Mouse (Mus musculus) kidney, embryonic 16.5 days (tissue): Measurements from ENCODE around the gene Ptgfrn. TPM values are rescaled to one million over a fixed set of nuclear protein-coding genes. Genes with fewer than 3 reads are reported as not detected.
A peak's percentile ranks its signal among the peaks of the same experiment; 100 is the strongest.

ENCODE experiments used
- ATAC-seq: fragments of 200-750 bp; cut with Nextera tagmentation; 2 replicates; pipeline ENCODE4 v1.8.0; 2017; ENCODE audit warnings: moderate TSS enrichment; ENCODE audit not compliant: low FRiP score, low TSS enrichment
- H3K27ac ChIP-seq: fragments of 300-500 bp; sonication (generic); 2 replicates; pipeline ENCODE4 v1.5.1; 2014; ENCODE audit warnings: low read length
- H3K27me3 ChIP-seq: fragments of 300-500 bp; sonication (generic); 2 replicates; pipeline ENCODE4 v1.6.1; 2014; ENCODE audit warnings: low read length, control low read depth, mixed read lengths; ENCODE audit not compliant: insufficient read depth
- H3K36me3 ChIP-seq: fragments of 300-500 bp; sonication (generic); 2 replicates; pipeline ENCODE4 v1.6.1; 2014; ENCODE audit warnings: low read length, control low read depth, mixed read lengths; ENCODE audit not compliant: insufficient read depth
- H3K4me1 ChIP-seq: fragments of 300-500 bp; sonication (generic); 2 replicates; pipeline ENCODE4 v1.6.1; 2014; ENCODE audit warnings: low read length, control low read depth, mixed read lengths; ENCODE audit not compliant: insufficient read depth
- H3K4me2 ChIP-seq: fragments of 300-500 bp; sonication (generic); replicated peaks from 2 replicates; pipeline ENCODE4 v1.6.1; 2014; ENCODE audit warnings: low read depth, low read length
- H3K4me3 ChIP-seq: fragments of 300-500 bp; sonication (generic); 2 replicates; pipeline ENCODE4 v1.5.1; 2014; ENCODE audit warnings: mild to moderate bottlenecking, low read length
- H3K9ac ChIP-seq: fragments of 300-500 bp; sonication (generic); replicated peaks from 2 replicates; pipeline ENCODE4 v1.6.1; 2014; ENCODE audit warnings: low read length
- H3K9me3 ChIP-seq: fragments of 300-500 bp; sonication (generic); 2 replicates; pipeline ENCODE4 v1.6.1; 2016; ENCODE audit warnings: low read length, control low read depth
- WGBS: fragments of 180-500 bp; shearing (Covaris S2); extraction: QIAGEN DNeasy Blood & Tissue Kit; methylation state at CpG from one replicate; pipeline ENCODE4 v1.1.7; 2014; 5-methylcytosine and 5-hydroxymethylcytosine counted together
- polyA plus RNA-seq: library from polyadenylated mRNA; unstranded; fragments of >200 nt; fragmentation: Nextera tagmentation; extraction: Ambion mirVana; gene quantifications from 2 replicates; pipeline ENCODE4 v1.2.1, GENCODE M21; 2015

The Ptgfrn gene
- 2.1 and 2.4 TPM in 2 replicates for polyA plus RNA-seq

DNA sequence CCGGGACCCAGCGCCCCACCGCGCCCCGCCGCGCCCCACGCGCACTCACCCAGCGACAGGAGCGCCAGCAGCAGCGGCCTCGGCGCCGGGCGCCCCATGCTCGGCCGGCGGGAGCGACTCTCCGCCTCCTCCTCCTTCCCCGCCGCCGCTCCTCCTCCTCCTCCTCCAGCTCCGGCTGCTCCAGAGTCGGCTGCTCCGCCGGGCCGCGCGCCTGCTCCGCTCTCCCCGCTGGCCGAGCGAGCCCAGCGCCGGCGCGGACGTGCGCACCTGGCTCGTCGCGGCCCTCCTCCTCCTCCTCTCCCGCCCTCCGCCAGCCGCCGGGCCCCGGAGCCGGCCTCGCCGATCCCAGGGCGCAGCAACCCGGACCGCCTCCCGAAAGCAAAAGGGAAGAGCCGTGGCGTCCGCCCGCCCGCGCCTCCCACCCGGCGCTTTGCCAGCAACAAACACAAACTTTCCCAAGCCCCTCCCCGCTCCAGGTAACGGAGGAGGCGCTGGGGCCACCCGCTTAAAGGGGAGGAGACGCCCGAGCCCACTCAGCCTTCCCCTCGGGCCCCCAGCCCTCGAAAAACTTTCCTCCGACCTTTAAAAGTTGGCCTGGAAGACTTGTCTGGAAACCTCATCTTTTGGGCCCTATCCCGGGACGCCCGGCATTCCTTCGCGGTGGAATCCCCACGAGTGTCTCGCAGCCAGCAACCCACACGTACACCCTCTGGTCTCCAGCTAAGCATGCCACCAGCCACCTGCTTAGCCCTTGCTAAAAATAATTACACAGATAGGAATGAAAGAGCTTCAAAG lies at the start of gene Ptgfrn:
TSS of gene Ptgfrn (minus strand) at position 236 of the 795 bp plus-strand sequence.
- Histone ChIP-seq H3K27me3 (no peaks in the 10 kb centered on the region), H3K4me1 (peaks cover 28% of the 10 kb centered on the region), H3K9ac (peak within 1 kb of the TSS; percentile 84), H3K9me3 (no peaks in the 10 kb centered on the region), H3K27ac (peak within 1 kb of the TSS; percentile 57), H3K4me2 (peak within 1 kb of the TSS; percentile 91), H3K36me3 (no peaks in the 10 kb centered on the region), H3K4me3 (peak within 1 kb of the TSS; percentile 71)
- under 1% methylated on average over 34 of the region's 81 CpGs for WGBS
- peak; percentile 86 for ATAC-seq

DNA sequence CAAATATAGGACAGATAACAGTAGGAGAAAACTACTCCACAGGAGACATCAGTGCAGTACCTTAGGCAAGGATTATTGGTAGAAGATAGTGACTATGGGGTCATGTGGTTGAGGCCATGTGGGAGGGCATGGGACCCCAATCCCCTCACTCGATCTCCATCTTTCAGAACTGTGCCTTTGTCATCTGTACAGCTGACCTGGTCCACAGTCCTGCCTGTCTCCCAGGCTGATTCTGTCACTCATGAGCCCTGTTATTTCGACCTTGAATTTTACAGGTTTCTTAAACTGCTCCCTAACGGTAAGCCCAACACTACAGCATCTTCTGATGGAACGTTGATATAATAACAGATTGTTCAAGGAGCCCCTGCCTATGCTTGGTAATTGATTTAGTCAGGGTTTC lies 49.6 kb upstream of the Ptgfrn start:
- H3K27me3 ChIP-seq = no peaks in the 10 kb centered on the region
- no peaks in the 10 kb centered on the region; the same call in 1 of the 2 replicates for H3K9me3 ChIP-seq
- H3K9ac ChIP-seq = no peak overlapping the region
- no peaks in the 10 kb centered on the region for H3K36me3 ChIP-seq
- H3K4me2 ChIP-seq = no peak overlapping the region
- H3K4me1 ChIP-seq = peaks cover 25% of the 10 kb centered on the region
- no peak for ATAC-seq
- H3K4me3 ChIP-seq = no peak overlapping the region
- 88% methylated on average over 4 of the region's 4 CpGs for WGBS
- H3K27ac ChIP-seq = no peak overlapping the region

DNA sequence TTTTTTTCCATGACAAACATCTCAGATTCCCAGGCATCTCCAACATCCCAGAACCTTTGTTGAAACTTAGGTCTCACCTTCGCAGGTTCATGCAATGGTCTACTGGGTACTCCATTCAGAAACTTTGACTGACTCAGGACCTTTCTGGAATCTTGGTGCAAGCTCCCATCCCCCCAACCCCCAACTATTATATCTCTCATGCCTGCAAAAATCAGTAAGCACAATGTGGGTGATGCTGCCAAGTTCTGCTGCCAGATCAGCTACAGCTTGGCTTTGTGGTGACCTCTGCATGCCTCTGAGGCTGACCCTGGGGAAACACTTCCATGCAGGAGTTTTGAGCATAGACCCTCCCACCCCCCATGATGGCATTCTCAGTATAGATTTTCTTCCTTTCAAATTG lies 44.0 kb upstream of the Ptgfrn start:
- Histone ChIP-seq H3K4me1 (no peaks in the 10 kb centered on the region), H3K9ac (no peak overlapping the region), H3K27me3 (no peaks in the 10 kb centered on the region), H3K4me2 (no peak overlapping the region), H3K36me3 (no peaks in the 10 kb centered on the region), H3K9me3 (peaks cover 12% of the 10 kb centered on the region; the same call in 1 of the 2 replicates), H3K27ac (no peak overlapping the region), H3K4me3 (no peak overlapping the region)
- ATAC-seq = no peak
- 93% methylated on average over 1 of the region's 1 CpGs for WGBS

DNA sequence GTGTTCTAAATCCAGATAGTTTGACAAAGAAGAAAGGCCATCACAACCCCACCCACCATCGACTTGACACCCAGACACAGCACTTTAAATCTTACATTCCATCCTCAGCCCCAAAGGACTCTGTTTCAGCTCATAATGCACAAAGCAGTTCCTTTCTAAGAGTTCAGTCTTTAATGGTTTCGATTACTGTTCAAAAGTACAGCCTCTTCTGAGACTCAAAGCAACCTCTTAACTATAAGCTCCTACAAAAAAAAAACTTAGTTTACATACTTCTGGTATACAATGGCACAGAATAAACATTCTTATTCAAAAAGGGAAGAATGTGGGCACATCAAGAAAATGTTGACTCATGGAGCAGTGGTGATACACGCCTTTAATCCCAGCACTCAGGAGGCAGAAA lies 43.3 kb upstream of the Ptgfrn start:
- Histone ChIP-seq H3K36me3 (no peaks in the 10 kb centered on the region), H3K27ac (no peak overlapping the region), H3K4me1 (no peaks in the 10 kb centered on the region), H3K9me3 (peaks cover 12% of the 10 kb centered on the region; the same call in 1 of the 2 replicates), H3K27me3 (no peaks in the 10 kb centered on the region), H3K4me3 (no peak overlapping the region), H3K9ac (no peak overlapping the region), H3K4me2 (no peak overlapping the region)
- WGBS = 79% methylated on average over 3 of the region's 3 CpGs
- no peak for ATAC-seq

DNA sequence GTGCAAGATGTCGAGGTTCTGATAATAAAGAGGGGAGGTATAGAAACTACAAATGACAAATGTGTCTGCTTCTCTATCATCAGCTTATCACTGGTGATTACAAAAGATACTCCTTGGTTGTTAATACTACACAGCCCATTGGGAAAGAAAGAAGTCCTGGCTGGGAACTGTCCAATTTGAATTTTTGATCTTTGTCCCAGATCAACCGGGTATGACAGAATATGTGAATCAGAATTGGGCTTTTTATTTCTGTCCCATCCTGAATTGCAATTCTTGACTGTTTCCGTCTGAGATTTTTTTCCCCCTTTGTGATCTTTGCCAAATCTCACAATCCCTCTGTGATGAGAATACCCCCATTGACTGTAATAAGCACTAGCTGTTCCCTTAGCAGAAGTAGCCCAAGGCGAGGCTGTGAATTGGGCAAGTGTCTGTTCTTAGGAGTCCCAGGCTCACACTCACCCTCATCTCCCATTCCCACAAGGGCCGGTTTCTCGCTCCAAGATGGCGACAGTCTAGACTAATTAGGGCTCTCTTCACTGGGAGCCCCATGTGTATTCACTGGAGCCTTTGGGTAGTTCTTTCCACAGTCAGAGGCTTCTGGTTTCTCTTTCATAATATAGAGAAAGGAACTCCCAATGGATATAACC lies 36.2 kb upstream of the Ptgfrn start:
- Histone ChIP-seq H3K9ac (no peak overlapping the region), H3K9me3 (peaks cover 3% of the 10 kb centered on the region; the same call in 1 of the 2 replicates), H3K4me3 (no peak overlapping the region), H3K27me3 (no peaks in the 10 kb centered on the region), H3K27ac (no peak overlapping the region), H3K36me3 (no peaks in the 10 kb centered on the region), H3K4me1 (peaks cover 5% of the 10 kb centered on the region; the same call in 1 of the 2 replicates), H3K4me2 (no peak overlapping the region)
- no peak for ATAC-seq
- 78% methylated on average over 7 of the region's 7 CpGs for WGBS

DNA sequence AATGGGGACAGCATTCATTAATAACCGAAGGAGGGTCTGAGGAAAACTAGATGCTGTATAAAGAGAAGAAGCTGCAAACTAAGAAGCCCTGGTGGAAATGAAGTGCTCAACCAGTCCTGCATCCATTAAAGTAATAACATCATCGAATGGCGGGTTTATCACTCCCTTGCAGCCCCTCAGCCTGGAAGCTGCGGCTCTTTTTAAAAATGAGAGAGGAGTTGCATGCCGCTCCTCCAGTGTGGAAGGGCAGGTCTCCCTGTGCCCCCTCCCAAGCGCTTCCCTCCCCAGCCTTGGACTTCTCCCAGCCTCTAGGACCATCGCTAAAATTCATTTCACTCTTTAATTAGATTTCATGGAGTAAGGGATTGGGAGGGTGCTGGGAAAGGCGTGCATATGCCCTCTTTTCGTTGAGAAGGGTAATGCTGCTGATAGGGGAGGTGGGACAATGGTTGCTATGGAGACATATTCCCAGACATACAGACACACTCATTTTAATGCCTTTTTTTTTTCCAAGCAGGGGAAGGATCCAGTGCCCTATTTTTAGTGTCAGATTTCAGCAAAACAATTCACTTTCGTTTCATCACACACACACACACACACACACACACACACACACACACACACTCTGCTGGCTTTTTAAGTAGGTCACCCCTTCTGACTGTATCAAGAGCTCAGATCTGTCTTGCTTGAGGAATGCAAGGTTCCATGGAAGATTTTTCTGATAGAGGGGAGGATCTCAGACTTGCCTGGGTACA lies 35.4 kb upstream of the Ptgfrn start:
- Histone ChIP-seq H3K9me3 (peaks cover 3% of the 10 kb centered on the region; the same call in 1 of the 2 replicates), H3K27me3 (no peaks in the 10 kb centered on the region), H3K4me3 (no peak overlapping the region), H3K4me1 (peaks cover 5% of the 10 kb centered on the region; the same call in 1 of the 2 replicates), H3K27ac (no peak overlapping the region), H3K9ac (no peak overlapping the region; the same call in 1 of the 2 replicates), H3K4me2 (peak overlapping the region; percentile 26; the same call in 1 of the 2 replicates), H3K36me3 (no peaks in the 10 kb centered on the region)
- no peak for ATAC-seq
- WGBS = 31% methylated on average over 10 of the region's 10 CpGs

DNA sequence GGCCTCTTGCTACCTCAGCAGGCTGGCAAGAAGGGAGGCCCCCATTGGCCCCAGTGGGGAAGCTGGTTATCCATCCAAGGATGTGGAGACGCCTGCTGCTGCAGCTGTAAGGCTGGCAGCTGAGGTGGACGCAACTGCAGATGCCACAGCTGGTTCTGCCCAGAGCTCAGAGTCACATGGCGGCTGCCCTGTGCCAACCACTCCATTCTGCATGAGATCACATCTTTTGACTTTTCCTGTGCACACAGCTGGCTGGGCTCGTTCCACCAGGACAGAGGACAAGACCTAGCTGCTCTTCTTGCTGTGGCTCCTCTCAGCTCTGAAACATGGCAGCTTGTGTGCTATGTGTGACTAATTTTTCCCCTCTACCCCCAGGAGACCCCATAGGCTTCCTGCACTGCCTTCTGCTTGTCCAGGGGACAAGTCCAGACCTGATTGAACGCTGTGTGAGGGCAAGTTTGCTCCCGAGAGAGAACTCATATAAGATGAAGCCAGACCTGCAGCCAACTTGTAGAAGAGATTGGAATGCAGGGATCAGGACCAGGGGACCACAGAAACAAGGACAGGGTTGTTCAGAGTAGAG lies 34.4 kb upstream of the Ptgfrn start:
- Histone ChIP-seq H3K27ac (no peak overlapping the region), H3K36me3 (no peaks in the 10 kb centered on the region), H3K4me3 (no peak overlapping the region), H3K27me3 (no peaks in the 10 kb centered on the region), H3K4me2 (no peak overlapping the region), H3K4me1 (peaks cover 5% of the 10 kb centered on the region; the same call in 1 of the 2 replicates), H3K9ac (no peak overlapping the region), H3K9me3 (peaks cover 3% of the 10 kb centered on the region; the same call in 1 of the 2 replicates)
- no peak for ATAC-seq
- 72% methylated on average over 6 of the region's 6 CpGs for WGBS

DNA sequence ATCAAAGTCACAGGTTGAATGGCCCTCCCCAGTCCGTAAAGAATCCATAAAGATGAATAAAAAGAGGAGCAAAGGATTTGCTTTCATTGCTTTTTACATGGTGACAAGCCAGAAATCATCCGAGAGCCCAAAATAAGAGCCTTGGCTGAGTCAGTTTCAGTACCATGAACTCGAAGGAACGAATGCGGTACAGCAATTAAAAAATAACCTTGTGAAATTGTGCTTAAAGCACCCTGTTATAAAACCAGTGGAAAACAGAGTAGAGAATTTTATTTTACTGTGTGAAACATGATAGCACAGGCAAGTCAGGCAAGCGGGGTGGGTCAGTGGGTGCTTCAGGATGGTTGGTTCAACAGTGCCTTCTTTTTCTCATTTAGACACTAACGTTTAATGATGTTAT lies 33.4 kb upstream of the Ptgfrn start:
- Histone ChIP-seq H3K9me3 (peaks cover 3% of the 10 kb centered on the region; the same call in 1 of the 2 replicates), H3K27me3 (no peaks in the 10 kb centered on the region), H3K4me2 (no peak overlapping the region), H3K4me3 (no peak overlapping the region), H3K9ac (no peak overlapping the region), H3K4me1 (peaks cover 5% of the 10 kb centered on the region; the same call in 1 of the 2 replicates), H3K36me3 (no peaks in the 10 kb centered on the region), H3K27ac (no peak overlapping the region)
- WGBS = 64% methylated on average over 7 of the region's 7 CpGs
- ATAC-seq = no peak

DNA sequence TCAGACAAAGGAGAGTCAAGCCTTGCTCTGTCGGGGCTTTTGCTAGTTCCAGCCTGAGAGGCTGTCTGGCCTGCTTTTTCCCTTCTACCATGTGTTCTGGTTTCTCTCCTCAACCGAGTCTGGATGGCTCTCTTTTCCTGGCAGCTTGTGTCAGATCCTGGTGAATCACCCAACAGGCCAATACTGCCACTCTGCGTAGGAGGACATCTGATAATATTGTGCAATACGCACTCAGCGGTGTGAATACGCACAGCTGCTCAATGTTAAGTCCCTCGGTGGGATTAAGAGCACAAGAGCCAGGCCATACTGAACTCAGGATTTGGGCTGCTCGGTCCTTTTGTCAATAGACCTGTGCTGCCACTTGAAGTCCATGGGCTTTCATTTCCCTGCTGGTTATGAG lies 31.8 kb upstream of the Ptgfrn start:
- ATAC-seq = no peak
- H3K27ac ChIP-seq = no peak overlapping the region
- H3K4me1 ChIP-seq = peaks cover 8% of the 10 kb centered on the region
- no peaks in the 10 kb centered on the region for H3K36me3 ChIP-seq
- no peak overlapping the region for H3K9ac ChIP-seq
- WGBS = 80% methylated on average over 8 of the region's 8 CpGs
- H3K9me3 ChIP-seq = no peaks in the 10 kb centered on the region
- no peak overlapping the region for H3K4me2 ChIP-seq
- no peaks in the 10 kb centered on the region for H3K27me3 ChIP-seq
- no peak overlapping the region for H3K4me3 ChIP-seq
